Mouse (Mus musculus): ENCODE data around the gene Slc12a6.

- no peak for TF ChIP-seq POLR2A (IDR thresholded peaks at IDR 0.05; ENCODE audit: borderline replicate concordance, insufficient read depth, low read length)
- no peak for TF ChIP-seq CTCF (IDR thresholded peaks at IDR 0.05; ENCODE audit: borderline replicate concordance, insufficient read depth, low read depth, low read length)
These were observed 2.1 kb downstream of the Slc12a6 start for GRCm38 (mm10) chr2:112267547-112268269.
